Mouse (Mus musculus): ENCODE measurements around the gene Plxnd1.

GRCm38 (mm10) chr6:115943498-115944427 is 51.0 kb downstream of the Plxnd1 start:
- TF ChIP-seq CTCF (IDR thresholded peaks at IDR 0.05; ENCODE audit: borderline replicate concordance, insufficient read depth, low read depth, low read length) (no peak), POLR2A (IDR thresholded peaks at IDR 0.05; ENCODE audit: borderline replicate concordance, insufficient read depth, low read length) (no peak)

Data from cerebellum, adult 2 months (tissue).